Mouse (Mus musculus) hindbrain, embryonic 12.5 days (tissue): ENCODE data around the gene Ano8. TPM values are rescaled to one million over a fixed set of nuclear protein-coding genes. Genes with fewer than 3 reads are reported as not detected.
"Not testable (repeated sequence)": the region's sequence is repeated elsewhere in the genome, so short reads cannot be mapped to it uniquely, and the experiment has no call there.

Experiments used
- ATAC-seq: fragments of 200-750 bp; cut with Nextera tagmentation; 2 replicates; pipeline ENCODE4 v1.8.0; 2017; ENCODE audit warnings: moderate TSS enrichment; ENCODE audit not compliant: low FRiP score
- H3K27ac ChIP-seq: fragments of 300-500 bp; sonication (generic); 2 replicates; pipeline ENCODE4 v1.5.1; 2016; ENCODE audit warnings: mild to moderate bottlenecking
- H3K27me3 ChIP-seq: fragments of 300-500 bp; sonication (generic); 2 replicates; pipeline ENCODE4 v1.6.1; 2016; ENCODE audit warnings: mild to moderate bottlenecking
- H3K36me3 ChIP-seq: fragments of 300-500 bp; sonication (generic); 2 replicates; pipeline ENCODE4 v1.6.1; 2016; ENCODE audit warnings: mild to moderate bottlenecking
- H3K4me1 ChIP-seq: fragments of 300-500 bp; sonication (generic); 2 replicates; pipeline ENCODE4 v1.6.1; 2016
- H3K4me2 ChIP-seq: fragments of 300-500 bp; sonication (generic); replicated peaks from 2 replicates; pipeline ENCODE4 v1.6.1; 2016; ENCODE audit warnings: mild to moderate bottlenecking
- H3K4me3 ChIP-seq: fragments of 300-500 bp; sonication (generic); 2 replicates; pipeline ENCODE4 v1.5.1; 2016; ENCODE audit warnings: mild to moderate bottlenecking
- H3K9ac ChIP-seq: fragments of 300-500 bp; sonication (generic); 2 replicates; pipeline ENCODE4 v1.6.1; 2016; ENCODE audit warnings: mild to moderate bottlenecking, moderate library complexity
- H3K9me3 ChIP-seq: fragments of 300-500 bp; sonication (generic); replicated peaks from 2 replicates; pipeline ENCODE4 v1.6.1; 2016; ENCODE audit warnings: mild to moderate bottlenecking
- WGBS: fragments of 180-500 bp; shearing (Covaris S2); methylation state at CpG from one replicate; pipeline ENCODE4 v1.1.7; 2016; 5-methylcytosine and 5-hydroxymethylcytosine counted together
- polyA plus RNA-seq: library from polyadenylated mRNA; unstranded; fragments of >200 nt; fragmentation: Nextera tagmentation; extraction: Ambion mirVana; gene quantifications from 2 replicates; pipeline ENCODE4 v1.2.1, GENCODE M21; 2016

Ano8 gene
- polyA plus RNA-seq, 1 experiment from 2014 or later: 18.0 TPM

DNA sequence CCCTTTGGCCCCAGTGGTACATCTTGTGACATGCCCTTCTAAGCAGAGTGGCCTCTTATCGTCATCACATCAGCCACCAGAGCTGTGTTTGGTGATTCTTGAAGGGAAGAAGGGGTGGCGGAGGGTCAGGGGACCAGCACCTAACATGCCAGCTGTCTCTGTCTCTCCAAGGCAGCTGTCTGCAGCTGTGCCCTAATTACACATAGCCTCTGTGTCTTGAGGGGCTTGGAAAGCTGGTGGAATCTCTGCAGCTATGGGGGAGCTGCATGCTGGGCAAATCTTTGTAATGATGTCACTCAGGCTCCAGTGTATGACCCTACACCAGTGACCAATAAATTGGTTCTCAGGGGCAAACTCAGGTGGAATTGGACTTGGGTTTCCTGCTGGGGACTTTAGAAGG, 33.1 kb downstream of the Ano8 start:
- Histone ChIP-seq H3K4me1 (no peaks in the 10 kb centered on the region), H3K4me2 (no peak overlapping the region), H3K9me3 (no peaks in the 10 kb centered on the region), H3K27me3 (no peaks in the 10 kb centered on the region), H3K4me3 (no peak overlapping the region), H3K36me3 (peaks cover 16% of the 10 kb centered on the region), H3K9ac (no peak overlapping the region), H3K27ac (no peak overlapping the region)
- no peak for ATAC-seq
- 75% methylated on average over 2 of the region's 2 CpGs for WGBS

DNA sequence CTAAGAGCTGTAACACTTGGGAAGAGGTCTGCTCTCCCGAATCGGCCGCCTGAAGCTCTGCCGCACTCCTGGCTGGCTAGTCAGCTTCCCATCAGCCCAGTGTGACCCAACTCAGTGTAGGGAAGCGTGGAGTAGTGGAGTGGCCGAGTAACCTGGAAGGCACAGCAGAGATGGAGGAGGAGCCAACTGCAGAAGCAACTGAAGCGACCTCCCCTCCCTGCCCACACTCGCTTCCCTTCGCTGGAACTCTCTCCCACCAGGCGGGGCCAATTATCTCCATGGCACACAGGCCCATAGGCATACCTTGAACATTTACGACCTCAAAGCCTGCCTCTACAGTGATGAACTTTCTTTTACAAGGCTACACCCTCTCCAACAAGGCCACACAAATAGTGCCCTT, 34.0 kb downstream of the Ano8 start:
- no peak overlapping the region for H3K27ac ChIP-seq
- no peaks in the 10 kb centered on the region for H3K4me1 ChIP-seq
- ATAC-seq: no peak
- H3K27me3 ChIP-seq: no peaks in the 10 kb centered on the region
- no peak overlapping the region for H3K4me2 ChIP-seq
- H3K36me3 ChIP-seq: peaks cover 7% of the 10 kb centered on the region; the same call in 1 of the 2 replicates
- H3K9ac ChIP-seq: no peak overlapping the region
- H3K9me3 ChIP-seq: no peaks in the 10 kb centered on the region
- H3K4me3 ChIP-seq: no peak overlapping the region
- WGBS: 50% methylated on average over 11 of the region's 11 CpGs

DNA sequence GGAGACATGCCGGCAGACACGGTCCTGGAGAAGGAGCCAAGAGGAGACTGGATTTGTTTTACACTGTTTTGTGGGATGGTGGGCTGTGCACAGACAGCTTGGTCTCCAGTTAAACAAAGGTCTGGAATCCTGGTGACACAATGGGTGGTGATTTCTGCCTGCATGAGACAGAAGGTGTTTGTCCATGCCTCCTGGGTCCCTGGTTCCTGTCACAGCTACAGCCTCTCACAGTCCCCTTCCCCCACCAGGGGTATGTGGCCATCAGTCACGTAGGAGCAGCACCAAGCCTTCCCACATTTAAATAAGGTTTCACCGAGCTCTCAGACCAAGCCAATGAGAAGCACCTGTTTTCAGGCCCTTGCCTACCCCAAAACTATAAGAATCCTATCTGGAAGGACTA, 34.4 kb downstream of the Ano8 start:
- Histone ChIP-seq H3K9me3 (no peaks in the 10 kb centered on the region), H3K9ac (no peak overlapping the region), H3K36me3 (peaks cover 3% of the 10 kb centered on the region; the same call in 1 of the 2 replicates), H3K4me1 (no peaks in the 10 kb centered on the region), H3K4me2 (no peak overlapping the region), H3K27me3 (no peaks in the 10 kb centered on the region), H3K27ac (no peak overlapping the region), H3K4me3 (no peak overlapping the region)
- 62% methylated on average over 4 of the region's 4 CpGs for WGBS
- ATAC-seq: no peak

DNA sequence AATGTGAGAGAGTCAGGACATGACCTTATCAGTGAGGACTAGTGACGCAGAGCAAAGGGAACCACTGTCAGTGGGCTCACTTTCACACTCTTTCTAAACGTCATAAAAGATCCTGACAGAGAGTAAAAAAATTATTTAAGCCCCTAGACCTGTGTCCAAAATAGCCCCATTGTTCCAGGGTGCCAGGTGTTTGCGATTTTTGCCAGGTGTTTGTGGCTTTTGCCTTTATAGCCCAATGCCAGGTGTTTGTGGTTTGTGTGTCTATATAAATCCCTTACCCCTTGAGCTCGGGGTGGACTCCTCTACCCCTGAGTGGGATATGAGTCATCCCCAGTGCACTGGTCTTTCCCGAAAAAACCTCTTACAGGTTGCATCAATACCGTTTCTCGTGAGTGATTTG, 40.7 kb downstream of the Ano8 start:
- no peaks in the 10 kb centered on the region for H3K9me3 ChIP-seq
- peaks cover 5% of the 10 kb centered on the region; the same call in 1 of the 2 replicates for H3K27me3 ChIP-seq
- no peak overlapping the region for H3K4me3 ChIP-seq
- no peak overlapping the region for H3K4me2 ChIP-seq
- no peak for ATAC-seq
- no peak overlapping the region for H3K27ac ChIP-seq
- H3K9ac ChIP-seq: no peak overlapping the region
- WGBS: 84% methylated on average over 7 of the region's 7 CpGs
- no peaks in the 10 kb centered on the region for H3K36me3 ChIP-seq
- H3K4me1 ChIP-seq: no peaks in the 10 kb centered on the region

DNA sequence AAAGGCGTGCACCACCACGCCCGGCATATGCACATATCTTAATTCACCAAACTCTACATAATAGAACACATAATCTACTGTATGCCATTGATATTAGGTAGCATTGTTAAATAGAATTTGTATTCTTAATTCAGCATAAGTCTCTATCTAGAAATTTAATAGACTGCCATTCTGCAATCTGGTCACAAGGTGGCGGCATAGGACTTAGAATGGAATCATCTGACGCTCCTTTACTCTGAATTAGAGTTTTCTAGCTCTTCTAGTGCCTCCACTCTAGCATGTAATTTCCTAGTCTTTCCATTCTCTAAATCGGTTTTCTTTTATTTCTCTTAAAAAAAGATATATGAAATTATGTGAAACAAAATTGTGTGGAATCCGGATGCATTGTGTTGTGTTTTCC, 44.4 kb downstream of the Ano8 start:
- WGBS: under 1% methylated on average over 7 of the region's 7 CpGs
- Histone ChIP-seq H3K36me3 (no peaks in the 10 kb centered on the region), H3K27me3 (peaks cover 5% of the 10 kb centered on the region; the same call in 1 of the 2 replicates), H3K9ac (no peak overlapping the region), H3K9me3 (no peaks in the 10 kb centered on the region), H3K27ac (no peak overlapping the region), H3K4me1 (no peaks in the 10 kb centered on the region), H3K4me3 (no peak overlapping the region), H3K4me2 (no peak overlapping the region)
- ATAC-seq: no peak

DNA sequence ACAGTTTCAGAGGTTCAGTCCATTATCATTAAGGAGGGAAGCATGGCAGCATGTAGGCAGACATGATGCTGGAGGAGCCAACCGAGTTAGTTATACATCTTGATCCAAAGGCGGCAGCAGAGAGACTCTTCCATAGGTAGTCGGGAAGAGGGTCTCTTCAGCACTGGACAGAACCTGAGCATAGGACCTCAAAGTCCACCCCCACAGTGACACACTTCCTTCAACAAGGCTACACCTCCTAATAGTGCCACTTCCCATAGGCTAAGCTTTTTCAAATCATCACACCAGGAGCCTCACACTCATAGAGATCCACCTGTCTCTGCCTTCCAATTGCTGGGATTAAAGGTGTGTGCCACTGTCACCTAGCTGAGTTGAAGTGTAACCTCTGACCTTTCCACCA, 48.7 kb downstream of the Ano8 start:
- no peak for ATAC-seq
- WGBS: 56% methylated on average over 3 of the region's 3 CpGs
- Histone ChIP-seq H3K9me3 (0 out of 2 replicates have a peak, but pooled peaks cover 3% of the 10 kb centered on the region), H3K4me1 (no peaks in the 10 kb centered on the region), H3K36me3 (no peaks in the 10 kb centered on the region), H3K27me3 (peaks cover 3% of the 10 kb centered on the region; the same call in 1 of the 2 replicates), H3K4me2 (no peak overlapping the region), H3K9ac (no peak overlapping the region), H3K27ac (no peak overlapping the region), H3K4me3 (no peak overlapping the region)

DNA sequence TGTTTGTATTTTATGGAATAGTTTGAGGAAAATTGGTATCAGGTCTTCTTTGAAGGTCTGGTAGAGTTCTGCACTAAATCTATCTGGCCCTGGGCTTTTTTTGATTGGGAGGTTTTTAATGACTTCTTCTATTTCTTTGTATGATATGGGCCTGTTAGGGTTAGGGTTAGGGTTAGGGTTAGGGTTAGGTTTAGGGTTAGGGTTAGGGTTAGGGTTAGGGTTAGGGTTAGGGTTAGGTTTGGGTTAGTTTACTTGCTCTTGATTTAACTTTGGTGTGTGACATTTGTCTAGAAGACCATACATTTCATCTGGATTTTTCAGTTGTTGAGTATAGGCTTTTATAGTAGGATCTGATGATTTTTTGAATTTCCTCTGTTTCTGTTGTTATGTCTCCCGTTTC, 52.8 kb downstream of the Ano8 start:
- H3K4me2 ChIP-seq, H3K9me3 ChIP-seq, H3K36me3 ChIP-seq, H3K27ac ChIP-seq, H3K9ac ChIP-seq, H3K4me3 ChIP-seq, ATAC-seq, H3K27me3 ChIP-seq, H3K4me1 ChIP-seq: not testable (repeated sequence)
- 83% methylated on average over 1 of the region's 1 CpGs for WGBS

Other genes with a start within 250 kb of the Ano8 start
- 28.4 and 30.4 TPM in 2 replicates for gene Myo9b, start 213.2 kb downstream of the Ano8 start, polyA plus RNA-seq
- gene Haus8, start 213.0 kb downstream of the Ano8 start, polyA plus RNA-seq: 51.2 and 52.6 TPM in 2 replicates
- 80.8 and 82.4 TPM in 2 replicates for gene Use1, start 119.1 kb downstream of the Ano8 start, polyA plus RNA-seq
- 5.8 and 6.7 TPM in 2 replicates for gene Ocel1, start 114.7 kb downstream of the Ano8 start, polyA plus RNA-seq
- 61.2 and 65.2 TPM in 2 replicates for gene Nr2f6, start 104.0 kb downstream of the Ano8 start, polyA plus RNA-seq
- gene Ushbp1, start 90.2 kb downstream of the Ano8 start, polyA plus RNA-seq: 5.7 and 6.8 TPM in 2 replicates
- 91.1 and 104 TPM in 2 replicates for gene Babam1, start 89.1 kb downstream of the Ano8 start, polyA plus RNA-seq
- gene Ankle1, start 80.0 kb downstream of the Ano8 start, polyA plus RNA-seq: 22.0 and 26.4 TPM in 2 replicates
- 107 and 108 TPM in 2 replicates for gene Abhd8, start 22.3 kb downstream of the Ano8 start, polyA plus RNA-seq
- gene Mrpl34, start 21.0 kb downstream of the Ano8 start, polyA plus RNA-seq: 194 and 214 TPM in 2 replicates
- 155 and 161 TPM in 2 replicates for gene Dda1, start 16.8 kb downstream of the Ano8 start, polyA plus RNA-seq
- 15.3 and 16.5 TPM in 2 replicates for gene Gtpbp3, start 2.1 kb upstream of the Ano8 start, polyA plus RNA-seq
- gene Plvap, start 25.8 kb upstream of the Ano8 start, polyA plus RNA-seq: 39.7 and 42.4 TPM in 2 replicates
- gene Ccdc194, start 39.7 kb upstream of the Ano8 start, polyA plus RNA-seq: 0.67 and 0.70 TPM in 2 replicates
- gene Bst2, start 51.5 kb upstream of the Ano8 start, polyA plus RNA-seq: 12.9 and 13.4 TPM in 2 replicates
- 51.7 and 58.4 TPM in 2 replicates for gene Mvb12a, start 57.0 kb upstream of the Ano8 start, polyA plus RNA-seq
- gene Tmem221, start 72.9 kb upstream of the Ano8 start, polyA plus RNA-seq: 0.18 and 0.56 TPM in 2 replicates
- not detected in 2 replicates for gene Nxnl1, start 80.6 kb upstream of the Ano8 start, polyA plus RNA-seq
- gene Slc27a1, start 82.9 kb upstream of the Ano8 start, polyA plus RNA-seq: 51.3 and 54.8 TPM in 2 replicates
- 197 and 202 TPM in 2 replicates for gene Pgls, start 106.2 kb upstream of the Ano8 start, polyA plus RNA-seq
- 5.3 and 6.3 TPM in 2 replicates for gene Fam129c, start 111.7 kb upstream of the Ano8 start, polyA plus RNA-seq
- 63.7 and 65.9 TPM in 2 replicates for gene Colgalt1, start 125.0 kb upstream of the Ano8 start, polyA plus RNA-seq
- gene Unc13a, start 185.8 kb upstream of the Ano8 start, polyA plus RNA-seq: 13.9 and 16.1 TPM in 2 replicates
- gene Jak3, start 190.3 kb upstream of the Ano8 start, polyA plus RNA-seq: 3.7 and 3.8 TPM in 2 replicates
- gene Insl3, start 203.3 kb upstream of the Ano8 start, polyA plus RNA-seq: 0.69 TPM in 1 of 2 replicates, not detected in the other
- gene B3gnt3, start 215.8 kb upstream of the Ano8 start, polyA plus RNA-seq: 0.59 and 0.86 TPM in 2 replicates
- 38.4 and 39.4 TPM in 2 replicates for gene Fcho1, start 239.8 kb upstream of the Ano8 start, polyA plus RNA-seq